Mouse (Mus musculus) G1E (cell line): ENCODE measurements around the gene Oxtr. TPM values are rescaled to one million over a fixed set of nuclear protein-coding genes. Genes with fewer than 3 reads are reported as not detected.

ENCODE experiments used
- ATAC-seq: 2 replicates; pipeline ENCODE4 v1.8.0; 2016; ENCODE audit warnings: mild to moderate bottlenecking; ENCODE audit not compliant: insufficient number of reproducible peaks, poor library complexity, low FRiP score, severe bottlenecking; ENCODE audit errors: extremely low read depth
- DNase-seq: peaks from one replicate; pipeline ENCODE4 v3.0.0; 2012; ENCODE audit warnings: low spot score
- H3K27me3 ChIP-seq: 2 replicates; pipeline ENCODE4 v1.6.1; 2012; ENCODE audit warnings: mild to moderate bottlenecking, low read length, inconsistent platforms; ENCODE audit not compliant: insufficient read depth
- H3K36me3 ChIP-seq: replicated peaks from 2 replicates; pipeline ENCODE3; 2012; ENCODE audit warnings: mild to moderate bottlenecking, inconsistent platforms
- H3K4me1 ChIP-seq: 2 replicates; pipeline ENCODE4 v1.6.1; 2012; ENCODE audit warnings: low read depth, low read length, inconsistent platforms, mixed read lengths; ENCODE audit not compliant: insufficient read depth
- H3K4me3 ChIP-seq: 2 replicates; pipeline ENCODE4 v1.5.1; 2012; ENCODE audit warnings: low read depth, mild to moderate bottlenecking, inconsistent platforms, low read length, moderate library complexity, mixed read lengths
- H3K9me3 ChIP-seq: replicated peaks from 2 replicates; pipeline ENCODE4 v1.6.1; 2012; ENCODE audit warnings: inconsistent platforms
- CTCF ChIP-seq: IDR thresholded peaks from 2 replicates; pipeline ENCODE4 v1.5.1; 2012; ENCODE audit warnings: low read depth, low read length, inconsistent platforms, mixed read lengths
- GATA1 ChIP-seq: IDR thresholded peaks from 2 replicates; pipeline ENCODE4 v1.6.1; 2012; ENCODE audit warnings: borderline replicate concordance, low read length, inconsistent platforms, mixed read lengths
- GATA2 ChIP-seq: IDR thresholded peaks from 2 replicates; pipeline ENCODE4 v1.6.1; 2012; ENCODE audit warnings: low read depth, low read length, inconsistent platforms, borderline replicate concordance
- POLR2AphosphoS5 ChIP-seq: IDR thresholded peaks from 2 replicates; pipeline ENCODE4 v1.6.1; 2012; ENCODE audit warnings: low read depth, low read length, inconsistent platforms; ENCODE audit not compliant: insufficient replicate concordance
- TAL1 ChIP-seq: conservative IDR thresholded peaks from 2 replicates; pipeline ENCODE4 v1.6.1; 2012; ENCODE audit warnings: low read depth, low read length, inconsistent platforms, mixed read lengths
- polyA plus RNA-seq: library from polyadenylated mRNA; stranded (reverse); fragments of >175 nt; gene quantifications from 2 replicates; pipeline ENCODE4 v1.2.3, GENCODE M21; 2012
- total RNA-seq, 2 experiments: library from RNA; stranded (forward) in 1 of 2; stranded (reverse) in 1 of 2; fragments of 200-1000 nt in 1 of 2; fragments of >200 nt in 1 of 2; fragmentation: Nextera tagmentation in 1 of 2; gene quantifications; 2 replicates each; pipeline ENCODE4 v1.2.3; 2014 to 2017

Oxtr gene
- total and polyA plus RNA-seq, 3 experiments: 0.01 to 0.27 TPM; not detected in 1

DNA sequence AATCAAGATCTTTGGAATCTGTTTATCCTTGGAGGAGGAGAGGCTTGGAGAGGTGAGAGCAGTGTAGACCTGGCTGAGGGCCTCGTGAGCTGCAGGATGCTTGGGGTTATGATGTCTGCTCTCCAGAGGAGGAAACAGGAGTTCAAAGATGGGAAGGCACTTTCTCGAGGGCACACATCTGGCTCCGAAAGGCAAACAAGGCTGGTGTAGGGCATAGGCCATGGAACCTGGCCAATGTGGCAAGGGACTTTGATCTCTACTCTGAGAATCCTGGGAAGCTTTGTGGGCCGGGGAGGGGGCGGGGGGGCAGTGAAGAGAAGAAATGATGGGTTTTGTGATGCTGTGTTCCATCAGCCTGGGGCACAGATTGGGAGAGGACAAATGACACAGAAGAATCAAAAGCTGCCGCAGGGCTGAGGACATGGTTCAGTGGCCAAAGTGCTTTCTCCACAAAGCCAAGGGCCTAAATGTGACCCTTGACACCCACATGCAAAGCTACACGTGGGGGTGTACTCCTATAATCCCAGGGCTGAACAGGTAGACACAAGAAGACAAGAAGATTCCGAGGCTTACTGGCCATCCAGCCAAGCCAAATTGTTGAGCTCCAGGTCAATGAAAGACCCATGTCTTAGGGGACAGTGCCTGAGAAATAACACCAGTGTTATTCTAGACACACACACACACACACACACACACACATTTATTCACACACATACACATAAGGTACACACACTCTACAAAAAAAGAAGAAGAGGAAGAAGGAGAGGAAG lies 6.7 kb upstream of the Oxtr start:
- DNase-seq: no peak
- no peak overlapping the region for H3K4me3 ChIP-seq
- no peaks in the 10 kb centered on the region for H3K36me3 ChIP-seq
- TF ChIP-seq CTCF: no peak
- no peak for TF ChIP-seq GATA1
- no peak for TF ChIP-seq TAL1
- TF ChIP-seq GATA2: no peak
- TF ChIP-seq POLR2AphosphoS5: no peak
- no peaks in the 10 kb centered on the region for H3K27me3 ChIP-seq
- peaks cover 62% of the 10 kb centered on the region for H3K9me3 ChIP-seq
- no peak for ATAC-seq
- peaks cover 4% of the 10 kb centered on the region for H3K4me1 ChIP-seq

DNA sequence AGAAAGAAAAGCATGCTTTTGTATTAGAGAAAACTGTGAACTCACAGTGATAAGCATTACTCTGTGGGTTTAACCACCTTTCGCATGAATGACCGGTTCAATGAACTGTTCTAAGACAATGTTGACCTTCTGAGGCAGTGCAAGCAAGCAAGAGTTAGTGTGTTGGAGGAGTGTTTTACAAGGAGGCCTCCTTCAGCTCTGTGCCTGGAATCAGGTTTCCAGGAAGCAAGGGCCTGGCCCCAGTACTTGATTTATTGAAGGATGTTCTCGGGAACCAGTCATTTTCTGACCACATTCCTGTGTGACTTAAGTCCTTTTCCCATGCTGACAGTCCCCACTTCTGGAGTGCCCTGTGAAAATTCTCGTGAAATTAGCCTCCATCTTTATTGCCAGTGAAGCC lies 5.5 kb upstream of the Oxtr start:
- TF ChIP-seq GATA1 (no peak), POLR2AphosphoS5 (no peak), GATA2 (no peak), TAL1 (no peak), CTCF (no peak)
- Histone ChIP-seq H3K27me3 (no peaks in the 10 kb centered on the region), H3K4me3 (no peak overlapping the region), H3K36me3 (no peaks in the 10 kb centered on the region), H3K4me1 (peaks cover 4% of the 10 kb centered on the region), H3K9me3 (peaks cover 65% of the 10 kb centered on the region)
- DNase-seq (no peak), ATAC-seq (no peak)

GRCm38 (mm10) chr6:112494620-112495081 lies 4.9 kb upstream of the Oxtr start:
- TF ChIP-seq CTCF (no peak), POLR2AphosphoS5 (no peak), GATA1 (no peak), GATA2 (no peak), TAL1 (no peak)
- ATAC-seq (no peak), DNase-seq (no peak)
- Histone ChIP-seq H3K9me3 (peaks cover 69% of the 10 kb centered on the region), H3K4me1 (peaks cover 4% of the 10 kb centered on the region), H3K27me3 (no peaks in the 10 kb centered on the region), H3K36me3 (no peaks in the 10 kb centered on the region), H3K4me3 (no peak overlapping the region; the same call in 1 of the 2 replicates)

- no peak for ATAC-seq
- TF ChIP-seq GATA2 (no peak), CTCF (no peak), GATA1 (no peak), TAL1 (no peak), POLR2AphosphoS5 (no peak)
- no peaks in the 10 kb centered on the region for H3K36me3 ChIP-seq
- peaks cover 76% of the 10 kb centered on the region for H3K9me3 ChIP-seq
- no peak for DNase-seq
- H3K4me3 ChIP-seq: no peak overlapping the region
- no peaks in the 10 kb centered on the region for H3K27me3 ChIP-seq
- peaks cover 4% of the 10 kb centered on the region for H3K4me1 ChIP-seq
Observed at GRCm38 (mm10) chr6:112493371-112493770, 3.6 kb upstream of the Oxtr start.

GRCm38 (mm10) chr6:112492656-112493055 lies 2.9 kb upstream of the Oxtr start:
- Histone ChIP-seq H3K4me3 (no peak overlapping the region), H3K9me3 (peaks cover 78% of the 10 kb centered on the region), H3K27me3 (no peaks in the 10 kb centered on the region), H3K36me3 (no peaks in the 10 kb centered on the region), H3K4me1 (peaks cover 4% of the 10 kb centered on the region)
- DNase-seq (no peak), ATAC-seq (no peak)
- TF ChIP-seq TAL1 (no peak), GATA1 (no peak), POLR2AphosphoS5 (no peak), CTCF (no peak), GATA2 (no peak)

DNA sequence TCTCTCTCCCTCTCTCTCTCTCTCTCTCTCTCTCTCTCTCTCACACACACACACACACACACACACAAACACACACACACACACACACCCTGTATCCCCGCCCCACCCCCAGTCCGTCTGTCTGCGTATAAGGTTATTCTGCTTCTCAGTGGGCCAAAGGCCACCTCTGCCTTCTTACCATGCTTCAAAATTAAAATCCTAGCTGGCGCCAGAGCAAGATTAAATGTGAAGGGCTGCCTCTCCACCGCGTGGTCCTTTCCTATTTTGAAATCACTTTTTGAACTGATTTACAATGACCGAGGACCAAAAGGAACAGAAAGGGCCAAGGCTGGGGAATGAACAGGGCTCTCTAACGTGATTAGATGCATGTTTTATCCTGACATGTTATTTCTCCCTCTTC lies 1.8 kb upstream of the Oxtr start:
- no peak for TF ChIP-seq GATA1
- no peak for TF ChIP-seq CTCF
- no peak for TF ChIP-seq GATA2
- TF ChIP-seq POLR2AphosphoS5: no peak
- TF ChIP-seq TAL1: no peak
- H3K4me1 ChIP-seq: peaks cover 4% of the 10 kb centered on the region
- ATAC-seq (no peak), DNase-seq (no peak)
- H3K4me3 ChIP-seq: no peak overlapping the region
- no peaks in the 10 kb centered on the region for H3K27me3 ChIP-seq
- peaks cover 87% of the 10 kb centered on the region for H3K9me3 ChIP-seq
- no peaks in the 10 kb centered on the region for H3K36me3 ChIP-seq
